Mouse (Mus musculus): ENCODE data around the gene Senp3. TPM values are rescaled to one million over a fixed set of nuclear protein-coding genes. Genes with fewer than 3 reads are reported as not detected.

The Senp3 gene
- polyA plus RNA-seq, 1 experiment from 2014 or later, result 36.0 TPM

DNA sequence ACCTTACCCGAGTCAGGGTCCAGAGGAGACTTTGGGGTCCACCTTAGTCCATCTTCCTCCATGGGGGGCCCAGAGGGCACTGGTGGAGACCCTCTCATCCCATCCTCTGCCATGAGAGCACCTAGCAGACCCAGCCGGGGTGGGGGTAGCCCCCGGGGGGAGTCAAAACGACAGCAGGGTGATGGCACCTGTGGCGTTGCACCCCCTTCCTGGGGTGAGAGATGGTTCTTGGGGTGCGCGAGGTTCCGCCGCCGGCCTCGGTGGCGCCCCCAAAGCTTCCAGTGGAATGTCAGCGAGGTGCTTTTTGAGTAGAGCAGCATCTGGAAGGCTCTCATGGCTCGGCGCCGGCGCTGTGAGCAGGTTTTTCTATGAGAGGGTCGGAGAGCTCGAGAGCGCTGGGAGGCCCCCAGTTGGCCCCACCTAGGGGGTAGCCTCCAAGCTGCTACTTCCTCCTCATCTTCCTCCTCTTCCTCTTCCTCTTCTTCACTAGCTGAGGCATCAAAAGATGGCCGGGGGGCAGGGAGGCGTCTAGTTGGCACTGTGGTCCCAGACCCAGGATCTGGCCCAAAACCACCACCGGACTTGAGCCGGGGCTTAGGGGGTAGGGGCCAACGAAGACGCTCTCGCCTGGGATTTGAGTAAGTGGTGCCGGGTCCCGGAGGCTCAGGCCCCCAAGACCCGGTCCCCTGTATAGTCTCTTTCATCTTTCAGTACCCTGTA lies 1.6 kb downstream of the Senp3 start:
- H3K36me3 ChIP-seq (ENCODE audit: insufficient read depth, low read length), result peaks cover 13% of the 10 kb centered on the region; the same call in 1 of the 2 replicates
- ATAC-seq (no peak), DNase-seq (ENCODE audit: low spot score) (no peak)
- H3K4me1 ChIP-seq (ENCODE audit: insufficient read depth, low read depth, low read length), result peaks cover 28% of the 10 kb centered on the region
- peak overlapping the region; percentile 83; the same call in 1 of the 2 replicates for H3K4me3 ChIP-seq (ENCODE audit: low read depth, low read length)
- TF ChIP-seq EP300 (IDR thresholded peaks at IDR 0.05), result no peak
- TF ChIP-seq CTCF (IDR thresholded peaks at IDR 0.05), result no peak
- no peaks in the 10 kb centered on the region for H3K9me3 ChIP-seq (ENCODE audit: low read length)
- peak overlapping the region; percentile 84; the same call in 1 of the 2 replicates for H3K4me2 ChIP-seq (replicated peaks; ENCODE audit: low read depth, low read length)
- H3K9ac ChIP-seq (replicated peaks; ENCODE audit: low read depth), result no peak overlapping the region
- H3K27ac ChIP-seq (ENCODE audit: low read length), result no peak overlapping the region
- no peaks in the 10 kb centered on the region for H3K27me3 ChIP-seq (replicated peaks; ENCODE audit: insufficient read depth, low read length)
- WGBS, result 87% methylated on average over 29 of the region's 30 CpGs

DNA sequence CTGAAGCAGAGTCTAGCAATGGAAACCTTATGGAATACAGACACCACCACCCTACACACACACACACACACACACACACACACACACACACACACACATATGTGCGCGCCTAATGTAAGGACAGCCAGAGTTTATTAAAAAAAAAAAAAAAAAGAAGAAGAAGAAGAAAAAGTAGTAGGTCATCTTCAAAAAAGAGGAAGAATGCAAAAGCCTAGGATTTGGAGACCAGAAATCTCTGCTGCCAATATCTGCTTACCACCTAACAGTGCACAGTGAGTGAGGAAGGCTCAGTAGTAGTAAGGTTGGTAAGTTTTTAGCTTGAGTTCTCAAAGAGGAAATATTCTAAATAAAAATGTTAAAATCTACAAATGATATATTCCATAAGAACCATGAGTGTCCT lies 2.7 kb downstream of the Senp3 start:
- Histone ChIP-seq H3K9me3 (ENCODE audit: low read length) (no peaks in the 10 kb centered on the region), H3K4me1 (ENCODE audit: insufficient read depth, low read depth, low read length) (peaks cover 16% of the 10 kb centered on the region), H3K36me3 (ENCODE audit: insufficient read depth, low read length) (peaks cover 23% of the 10 kb centered on the region; the same call in 1 of the 2 replicates), H3K27me3 (replicated peaks; ENCODE audit: insufficient read depth, low read length) (no peaks in the 10 kb centered on the region), H3K27ac (ENCODE audit: low read length) (no peak overlapping the region), H3K4me2 (replicated peaks; ENCODE audit: low read depth, low read length) (no peak overlapping the region), H3K4me3 (ENCODE audit: low read depth, low read length) (no peak overlapping the region), H3K9ac (replicated peaks; ENCODE audit: low read depth) (no peak overlapping the region)
- DNase-seq (ENCODE audit: low spot score) (no peak), ATAC-seq (no peak)
- 96% methylated on average over 2 of the region's 2 CpGs for WGBS
- TF ChIP-seq CTCF (IDR thresholded peaks at IDR 0.05) (no peak), EP300 (IDR thresholded peaks at IDR 0.05) (no peak)

DNA sequence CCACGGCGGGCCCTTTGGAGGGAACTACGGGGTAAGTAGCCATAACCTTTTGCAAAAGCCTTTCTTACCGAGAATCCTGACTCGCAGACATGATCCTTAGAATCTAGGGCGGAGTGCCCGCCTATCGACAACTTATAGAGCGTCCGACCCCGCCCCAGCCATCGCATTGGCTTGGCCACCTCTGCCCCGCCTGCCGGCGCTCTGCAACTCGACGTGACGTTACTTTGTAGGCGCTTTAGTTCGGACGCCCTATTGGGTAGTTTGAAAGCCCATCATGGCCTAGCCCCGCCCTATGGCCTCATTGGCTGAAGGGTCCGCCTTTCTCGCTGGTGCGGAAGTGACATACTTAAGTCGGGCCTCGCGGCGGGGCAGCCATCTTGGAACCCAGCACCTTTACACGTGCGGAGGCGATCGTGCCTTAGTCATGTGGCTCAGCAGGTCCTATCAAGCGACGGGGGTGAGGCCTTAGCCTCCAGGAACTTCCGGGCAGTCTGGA lies 9.6 kb downstream of the Senp3 start, which contains the start of gene Eif4a1:
Eif4a1 (minus strand) TSS at position 213 of the 496 bp plus-strand sequence.
- Histone ChIP-seq H3K36me3 (ENCODE audit: insufficient read depth, low read length) (peaks cover 53% of the 10 kb centered on the region), H3K4me1 (ENCODE audit: insufficient read depth, low read depth, low read length) (peaks cover 4% of the 10 kb centered on the region; the same call in 1 of the 2 replicates), H3K4me3 (ENCODE audit: low read depth, low read length) (peak within 1 kb of the TSS; percentile 100), H3K4me2 (replicated peaks; ENCODE audit: low read depth, low read length) (peak within 1 kb of the TSS; percentile 67), H3K27ac (ENCODE audit: low read length) (peak within 1 kb of the TSS; percentile 100), H3K9ac (replicated peaks; ENCODE audit: low read depth) (peak within 1 kb of the TSS; percentile 99), H3K9me3 (ENCODE audit: low read length) (no peaks in the 10 kb centered on the region), H3K27me3 (replicated peaks; ENCODE audit: insufficient read depth, low read length) (no peaks in the 10 kb centered on the region)
- WGBS, result under 1% methylated on average over 36 of the region's 36 CpGs
- no peak for TF ChIP-seq EP300 (IDR thresholded peaks at IDR 0.05)
- TF ChIP-seq CTCF (IDR thresholded peaks at IDR 0.05), result 0 out of 2 replicates have a peak, but pooled peaks have one; percentile 17
- DNase-seq (ENCODE audit: low spot score), result peak; percentile 100
- ATAC-seq, result peak; percentile 94

DNA sequence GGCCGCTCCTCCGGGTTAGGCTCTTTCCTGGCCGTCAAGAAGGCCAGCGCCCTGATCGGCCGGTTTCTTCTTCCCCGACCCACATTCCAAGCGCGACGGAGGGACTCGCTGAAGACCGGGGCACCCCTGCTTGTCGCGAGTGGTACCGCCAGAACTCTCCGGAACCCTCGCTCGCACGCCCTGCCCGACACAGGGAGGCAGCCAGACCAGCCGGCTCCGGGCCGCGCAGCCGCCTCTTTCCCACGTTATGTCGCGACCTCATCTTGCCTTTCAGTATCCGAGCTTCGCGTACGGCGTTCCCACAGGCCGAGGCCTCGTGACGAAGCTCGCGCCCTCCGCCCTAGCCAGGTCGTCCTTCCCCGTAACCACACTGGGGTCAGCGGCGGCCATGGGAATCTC lies 10.2 kb downstream of the Senp3 start:
- H3K4me1 ChIP-seq (ENCODE audit: insufficient read depth, low read depth, low read length), result peaks cover 4% of the 10 kb centered on the region; the same call in 1 of the 2 replicates
- ATAC-seq (peak; percentile 3; the same call in 1 of the 2 replicates), DNase-seq (ENCODE audit: low spot score) (no peak)
- H3K27me3 ChIP-seq (replicated peaks; ENCODE audit: insufficient read depth, low read length), result no peaks in the 10 kb centered on the region
- H3K27ac ChIP-seq (ENCODE audit: low read length), result peak overlapping the region; percentile 100
- peak overlapping the region; percentile 99 for H3K9ac ChIP-seq (replicated peaks; ENCODE audit: low read depth)
- WGBS, result 2% methylated on average over 42 of the region's 43 CpGs
- H3K4me3 ChIP-seq (ENCODE audit: low read depth, low read length), result peak overlapping the region; percentile 100
- H3K36me3 ChIP-seq (ENCODE audit: insufficient read depth, low read length), result peaks cover 48% of the 10 kb centered on the region
- TF ChIP-seq CTCF (IDR thresholded peaks at IDR 0.05), result no peak
- H3K4me2 ChIP-seq (replicated peaks; ENCODE audit: low read depth, low read length), result peak overlapping the region; percentile 67
- H3K9me3 ChIP-seq (ENCODE audit: low read length), result no peaks in the 10 kb centered on the region

DNA sequence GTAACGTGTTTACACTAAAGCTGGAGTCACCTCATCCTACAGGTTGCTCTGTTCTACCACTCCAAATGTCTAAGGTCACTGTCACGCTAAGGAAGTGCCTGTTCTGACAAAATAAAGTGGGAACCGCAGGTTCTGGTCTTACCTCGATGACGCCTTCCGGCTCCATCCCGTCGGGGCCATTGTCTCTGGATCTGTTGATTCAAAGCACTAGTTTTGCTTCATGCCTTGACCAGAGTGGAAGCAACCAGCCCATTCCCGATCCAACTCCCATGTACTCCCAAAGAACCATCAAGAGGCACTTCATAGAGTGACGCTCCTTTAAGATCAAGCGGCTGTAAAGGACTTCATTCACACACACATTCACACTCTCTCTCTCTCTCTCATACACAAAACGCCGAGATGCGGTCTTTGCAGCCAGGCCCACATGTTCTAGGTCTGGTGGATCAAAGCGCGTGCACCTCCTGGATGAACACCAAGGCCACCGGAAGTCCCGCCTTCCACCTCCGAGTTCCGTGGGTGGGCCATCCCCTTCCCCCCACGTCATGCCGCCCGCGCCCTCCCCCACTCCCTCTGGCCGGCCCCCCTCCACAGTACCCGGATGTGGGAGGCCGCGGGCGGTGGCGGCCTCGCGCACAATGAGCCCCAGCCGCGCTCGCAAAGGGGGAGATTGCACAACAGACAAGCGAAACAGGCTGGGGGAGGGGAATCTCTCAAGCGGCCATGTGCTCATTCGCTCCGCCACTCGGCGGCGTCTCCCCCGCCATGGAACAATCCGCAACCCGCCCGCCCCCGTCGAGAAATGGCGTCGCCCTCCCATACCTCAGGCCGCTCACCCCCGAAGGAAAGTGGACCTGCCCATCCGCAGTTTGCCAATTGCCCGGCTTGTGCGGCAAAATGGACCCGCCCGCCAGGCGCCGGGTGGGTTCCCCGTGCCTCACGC lies 10.8 kb downstream of the Senp3 start:
- Histone ChIP-seq H3K27me3 (replicated peaks; ENCODE audit: insufficient read depth, low read length) (no peaks in the 10 kb centered on the region), H3K4me2 (replicated peaks; ENCODE audit: low read depth, low read length) (peak overlapping the region; percentile 67), H3K9ac (replicated peaks; ENCODE audit: low read depth) (peak overlapping the region; percentile 99), H3K36me3 (ENCODE audit: insufficient read depth, low read length) (peaks cover 44% of the 10 kb centered on the region), H3K9me3 (ENCODE audit: low read length) (no peaks in the 10 kb centered on the region), H3K4me1 (ENCODE audit: insufficient read depth, low read depth, low read length) (peaks cover 4% of the 10 kb centered on the region; the same call in 1 of the 2 replicates), H3K4me3 (ENCODE audit: low read depth, low read length) (peak overlapping the region; percentile 100), H3K27ac (ENCODE audit: low read length) (peak overlapping the region; percentile 100)
- ATAC-seq (peak; percentile 82), DNase-seq (ENCODE audit: low spot score) (peak; percentile 99)
- peak; percentile 44 for TF ChIP-seq CTCF (IDR thresholded peaks at IDR 0.05)
- TF ChIP-seq EP300 (IDR thresholded peaks at IDR 0.05), result no peak
- under 1% methylated on average over 45 of the region's 61 CpGs for WGBS

DNA sequence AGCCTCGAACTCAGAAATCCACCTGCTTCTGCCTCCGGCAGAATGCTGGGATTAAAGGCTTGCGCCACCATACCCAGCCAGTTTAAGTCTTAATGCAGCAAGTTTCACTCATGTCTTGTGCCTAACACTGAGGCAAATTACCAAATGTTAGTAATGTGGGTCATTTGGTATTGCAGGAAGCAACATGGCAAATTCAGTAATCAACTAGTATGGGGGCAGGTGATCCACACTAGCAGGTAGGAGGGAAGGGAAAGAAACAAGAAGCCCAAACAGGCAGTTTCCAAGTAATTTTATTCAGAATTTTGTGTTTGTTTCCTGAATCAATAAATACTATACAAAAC lies 15.2 kb downstream of the Senp3 start:
- no peak overlapping the region for H3K4me2 ChIP-seq (replicated peaks; ENCODE audit: low read depth, low read length)
- H3K9ac ChIP-seq (replicated peaks; ENCODE audit: low read depth), result no peak overlapping the region
- H3K4me3 ChIP-seq (ENCODE audit: low read depth, low read length), result no peak overlapping the region
- H3K27ac ChIP-seq (ENCODE audit: low read length), result no peak overlapping the region; the same call in 1 of the 2 replicates
- no peak for ATAC-seq
- WGBS, result 89% methylated on average over 3 of the region's 3 CpGs
- DNase-seq (ENCODE audit: low spot score), result no peak
- no peak for TF ChIP-seq EP300 (IDR thresholded peaks at IDR 0.05)
- TF ChIP-seq CTCF (IDR thresholded peaks at IDR 0.05), result no peak
- H3K27me3 ChIP-seq (replicated peaks; ENCODE audit: insufficient read depth, low read length), result no peaks in the 10 kb centered on the region
- peaks cover 22% of the 10 kb centered on the region; the same call in 1 of the 2 replicates for H3K36me3 ChIP-seq (ENCODE audit: insufficient read depth, low read length)
- no peaks in the 10 kb centered on the region for H3K9me3 ChIP-seq (ENCODE audit: low read length)
- peaks cover 8% of the 10 kb centered on the region; the same call in 1 of the 2 replicates for H3K4me1 ChIP-seq (ENCODE audit: insufficient read depth, low read depth, low read length)
